Mouse (Mus musculus): ENCODE data around the gene Psenen. TPM values are rescaled to one million over a fixed set of nuclear protein-coding genes. Genes with fewer than 3 reads are reported as not detected.
A peak's percentile ranks its signal among the peaks of the same experiment; 100 is the strongest.

Gene Psenen
- polyA plus RNA-seq, 1 experiment from 2014 or later, result 123 TPM

GRCm38 (mm10) chr7:30560296-30560695 lies 3.1 kb downstream of the Psenen start:
- WGBS, result 63% methylated on average over 2 of the region's 2 CpGs
- Histone ChIP-seq H3K9ac (ENCODE audit: low read length) (peak overlapping the region; percentile 67), H3K4me1 (ENCODE audit: control insufficient read depth, insufficient read depth, low read length) (peaks cover 19% of the 10 kb centered on the region), H3K4me2 (ENCODE audit: low read depth, low read length) (peak overlapping the region; percentile 99; the same call in 1 of the 2 replicates), H3K27me3 (ENCODE audit: control insufficient read depth, insufficient read depth, low read length) (no peaks in the 10 kb centered on the region), H3K36me3 (ENCODE audit: control insufficient read depth, insufficient read depth) (peaks cover 24% of the 10 kb centered on the region), H3K9me3 (replicated peaks; ENCODE audit: control insufficient read depth, low read length) (no peaks in the 10 kb centered on the region), H3K4me3 (ENCODE audit: low read length) (no peak overlapping the region), H3K27ac (ENCODE audit: low read length) (peak overlapping the region; percentile 65)
- ATAC-seq (replicated peaks; ENCODE audit: extremely low read depth, insufficient read depth, low FRiP score), result no peak

DNA sequence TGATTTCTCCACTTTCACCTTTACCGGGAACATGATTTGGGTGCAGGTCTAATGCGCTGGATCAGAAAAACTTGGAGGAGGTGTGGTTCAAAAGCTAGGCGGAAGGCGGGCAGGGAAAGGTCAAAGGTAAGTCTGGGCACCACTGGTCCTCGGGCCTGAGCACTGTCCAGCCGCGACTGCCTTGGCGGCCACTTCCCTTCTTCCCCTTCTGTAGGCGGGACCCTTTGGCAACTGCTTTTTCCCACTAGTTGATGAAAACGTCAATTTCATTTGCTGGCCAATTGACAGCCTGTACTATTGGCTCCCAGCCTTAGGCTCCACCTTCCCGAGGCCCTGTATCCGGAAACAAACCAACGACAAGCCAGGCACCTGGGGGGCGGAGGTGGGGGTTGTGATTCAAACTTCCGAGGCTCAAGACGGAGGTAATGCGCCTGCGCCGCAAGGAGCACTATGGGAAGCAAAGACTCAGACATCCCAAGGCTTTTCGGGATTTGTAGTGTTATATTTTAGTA lies 3.9 kb downstream of the Psenen start, which contains the start of gene Lin37:
TSS of gene Lin37 (minus strand) at position 396 of the 512 bp plus-strand sequence.
- H3K4me3 ChIP-seq (ENCODE audit: low read length), result peak within 1 kb of the TSS; percentile 82
- peak within 1 kb of the TSS; percentile 86 for H3K9ac ChIP-seq (ENCODE audit: low read length)
- peak; percentile 83 for ATAC-seq (replicated peaks; ENCODE audit: extremely low read depth, insufficient read depth, low FRiP score)
- under 1% methylated on average over 20 of the region's 20 CpGs for WGBS
- no peaks in the 10 kb centered on the region for H3K9me3 ChIP-seq (replicated peaks; ENCODE audit: control insufficient read depth, low read length)
- no peaks in the 10 kb centered on the region for H3K27me3 ChIP-seq (ENCODE audit: control insufficient read depth, insufficient read depth, low read length)
- H3K27ac ChIP-seq (ENCODE audit: low read length), result peak within 1 kb of the TSS; percentile 81
- peaks cover 19% of the 10 kb centered on the region for H3K4me1 ChIP-seq (ENCODE audit: control insufficient read depth, insufficient read depth, low read length)
- H3K36me3 ChIP-seq (ENCODE audit: control insufficient read depth, insufficient read depth), result peaks cover 30% of the 10 kb centered on the region
- peak within 1 kb of the TSS; percentile 99 for H3K4me2 ChIP-seq (ENCODE audit: low read depth, low read length)

GRCm38 (mm10) chr7:30558656-30559442 lies 4.6 kb downstream of the Psenen start:
- 11% methylated on average over 12 of the region's 12 CpGs for WGBS

DNA sequence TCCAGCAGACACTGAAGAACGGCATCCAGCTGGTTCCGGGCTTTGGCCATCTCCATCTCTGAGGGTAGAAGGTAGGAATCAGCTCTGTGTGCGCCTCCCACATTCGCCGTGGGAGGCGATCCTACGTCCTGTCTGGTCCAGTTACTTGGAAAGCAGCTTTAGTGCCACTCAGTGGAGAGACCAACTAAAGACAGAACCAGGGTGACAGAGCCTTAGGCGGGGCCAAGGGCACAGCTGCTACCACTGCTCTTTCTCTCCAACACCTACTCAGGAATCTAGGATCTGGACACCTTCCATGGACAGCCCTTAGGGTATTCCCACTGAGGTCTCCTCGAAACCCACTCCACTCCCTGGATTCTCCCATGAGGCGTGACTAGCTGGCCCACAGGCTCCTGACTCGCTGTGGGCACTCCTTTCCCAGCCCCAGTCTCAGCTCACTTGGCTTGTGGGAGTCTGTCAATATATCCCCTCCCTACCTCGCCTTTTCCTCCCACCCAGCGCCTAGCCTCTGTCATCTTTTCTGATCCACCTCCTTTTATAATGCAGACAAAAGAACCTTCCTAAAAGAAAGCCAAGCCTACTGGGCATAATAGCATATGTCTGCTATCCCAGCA lies 5.4 kb downstream of the Psenen start:
- no peaks in the 10 kb centered on the region for H3K9me3 ChIP-seq (replicated peaks; ENCODE audit: control insufficient read depth, low read length)
- H3K4me1 ChIP-seq (ENCODE audit: control insufficient read depth, insufficient read depth, low read length), result peaks cover 25% of the 10 kb centered on the region
- peak overlapping the region; percentile 86; the same call in 1 of the 2 replicates for H3K9ac ChIP-seq (ENCODE audit: low read length)
- 83% methylated on average over 13 of the region's 13 CpGs for WGBS
- H3K4me3 ChIP-seq (ENCODE audit: low read length), result no peak overlapping the region; the same call in 1 of the 2 replicates
- peaks cover 33% of the 10 kb centered on the region for H3K36me3 ChIP-seq (ENCODE audit: control insufficient read depth, insufficient read depth)
- no peak for ATAC-seq (replicated peaks; ENCODE audit: extremely low read depth, insufficient read depth, low FRiP score)
- H3K27ac ChIP-seq (ENCODE audit: low read length), result no peak overlapping the region
- peak overlapping the region; percentile 99 for H3K4me2 ChIP-seq (ENCODE audit: low read depth, low read length)
- H3K27me3 ChIP-seq (ENCODE audit: control insufficient read depth, insufficient read depth, low read length), result no peaks in the 10 kb centered on the region

More at GRCm38 (mm10) chr7:30558656-30559442, 4.6 kb downstream of the Psenen start:
- Histone ChIP-seq H3K4me1 (ENCODE audit: control insufficient read depth, insufficient read depth, low read length) (peaks cover 22% of the 10 kb centered on the region), H3K36me3 (ENCODE audit: control insufficient read depth, insufficient read depth) (peaks cover 33% of the 10 kb centered on the region), H3K9ac (ENCODE audit: low read length) (peak overlapping the region; percentile 86), H3K9me3 (replicated peaks; ENCODE audit: control insufficient read depth, low read length) (no peaks in the 10 kb centered on the region), H3K4me2 (ENCODE audit: low read depth, low read length) (peak overlapping the region; percentile 99), H3K27me3 (ENCODE audit: control insufficient read depth, insufficient read depth, low read length) (no peaks in the 10 kb centered on the region), H3K4me3 (ENCODE audit: low read length) (peak overlapping the region; percentile 82), H3K27ac (ENCODE audit: low read length) (peak overlapping the region; percentile 81)
- no peak for ATAC-seq (replicated peaks; ENCODE audit: extremely low read depth, insufficient read depth, low FRiP score)

GRCm38 (mm10) chr7:30556894-30557536 lies 6.4 kb downstream of the Psenen start:
- peaks cover 30% of the 10 kb centered on the region for H3K4me1 ChIP-seq (ENCODE audit: control insufficient read depth, insufficient read depth, low read length)
- WGBS, result 93% methylated on average over 18 of the region's 18 CpGs
- ATAC-seq (replicated peaks; ENCODE audit: extremely low read depth, insufficient read depth, low FRiP score), result no peak
- no peak overlapping the region for H3K4me2 ChIP-seq (ENCODE audit: low read depth, low read length)
- no peaks in the 10 kb centered on the region for H3K27me3 ChIP-seq (ENCODE audit: control insufficient read depth, insufficient read depth, low read length)
- no peak overlapping the region for H3K9ac ChIP-seq (ENCODE audit: low read length)
- no peaks in the 10 kb centered on the region for H3K9me3 ChIP-seq (replicated peaks; ENCODE audit: control insufficient read depth, low read length)
- H3K27ac ChIP-seq (ENCODE audit: low read length), result no peak overlapping the region
- H3K4me3 ChIP-seq (ENCODE audit: low read length), result no peak overlapping the region
- H3K36me3 ChIP-seq (ENCODE audit: control insufficient read depth, insufficient read depth), result peaks cover 33% of the 10 kb centered on the region

DNA sequence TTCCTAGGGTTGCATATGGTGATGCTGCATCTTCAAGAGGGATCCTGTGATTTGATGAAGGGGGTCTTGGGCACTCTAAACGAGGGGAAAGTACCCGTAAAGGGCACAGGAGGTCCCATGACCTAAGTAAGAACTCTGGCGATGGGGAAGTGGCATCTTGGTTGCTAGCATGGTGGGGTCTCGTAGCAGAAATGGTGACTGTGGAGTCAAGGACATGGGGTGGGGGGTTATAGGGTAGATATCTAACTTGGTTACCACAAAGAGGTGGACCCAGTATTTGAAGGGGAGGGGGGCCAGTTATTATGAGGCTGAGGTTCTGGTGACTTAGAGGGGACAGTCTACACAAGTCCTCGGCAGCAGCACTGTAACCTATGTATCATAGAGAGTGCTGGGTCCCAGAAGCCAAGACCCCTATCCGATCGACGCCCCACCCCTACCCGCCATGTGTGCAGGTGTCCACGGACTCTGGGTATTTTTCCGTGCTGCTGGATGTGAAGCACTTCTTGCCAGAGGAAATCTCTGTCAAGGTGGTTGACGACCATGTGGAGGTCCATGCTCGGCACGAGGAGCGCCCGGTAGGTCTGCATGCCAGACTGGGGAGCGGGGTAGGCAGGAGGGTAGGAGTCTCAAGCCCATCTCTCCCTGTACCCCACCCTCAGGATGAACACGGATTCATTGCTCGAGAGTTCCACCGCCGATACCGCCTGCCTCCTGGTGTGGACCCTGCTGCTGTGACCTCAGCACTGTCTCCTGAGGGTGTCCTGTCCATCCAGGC lies 9.4 kb downstream of the Psenen start:
- no peak for ATAC-seq (replicated peaks; ENCODE audit: extremely low read depth, insufficient read depth, low FRiP score)
- Histone ChIP-seq H3K36me3 (ENCODE audit: control insufficient read depth, insufficient read depth) (peaks cover 34% of the 10 kb centered on the region), H3K4me3 (ENCODE audit: low read length) (peak overlapping the region; percentile 68), H3K27ac (ENCODE audit: low read length) (peak overlapping the region; percentile 100), H3K27me3 (ENCODE audit: control insufficient read depth, insufficient read depth, low read length) (no peaks in the 10 kb centered on the region), H3K4me1 (ENCODE audit: control insufficient read depth, insufficient read depth, low read length) (peaks cover 27% of the 10 kb centered on the region), H3K4me2 (ENCODE audit: low read depth, low read length) (peak overlapping the region; percentile 99), H3K9ac (ENCODE audit: low read length) (peak overlapping the region; percentile 88), H3K9me3 (replicated peaks; ENCODE audit: control insufficient read depth, low read length) (no peaks in the 10 kb centered on the region)
- WGBS, result 81% methylated on average over 22 of the region's 22 CpGs

- H3K36me3 ChIP-seq (ENCODE audit: control insufficient read depth, insufficient read depth), result peaks cover 39% of the 10 kb centered on the region
Measured at GRCm38 (mm10) chr7:30553021-30553589, 10.3 kb downstream of the Psenen start.

More at GRCm38 (mm10) chr7:30553021-30553589, 10.3 kb downstream of the Psenen start:
- Histone ChIP-seq H3K27ac (ENCODE audit: low read length) (peak overlapping the region; percentile 100), H3K4me3 (ENCODE audit: low read length) (peak overlapping the region; percentile 68), H3K9ac (ENCODE audit: low read length) (peak overlapping the region; percentile 88), H3K27me3 (ENCODE audit: control insufficient read depth, insufficient read depth, low read length) (no peaks in the 10 kb centered on the region), H3K9me3 (replicated peaks; ENCODE audit: control insufficient read depth, low read length) (no peaks in the 10 kb centered on the region), H3K4me2 (ENCODE audit: low read depth, low read length) (peak overlapping the region; percentile 99), H3K4me1 (ENCODE audit: control insufficient read depth, insufficient read depth, low read length) (peaks cover 18% of the 10 kb centered on the region)
- WGBS, result 3% methylated on average over 23 of the region's 23 CpGs
- ATAC-seq (replicated peaks; ENCODE audit: extremely low read depth, insufficient read depth, low FRiP score), result peak; percentile 21; the same call in 1 of the 2 replicates
